Mouse (Mus musculus) embryonic facial prominence, embryonic 14.5 days (tissue): ENCODE measurements around the gene Cacng2. TPM values are rescaled to one million over a fixed set of nuclear protein-coding genes. Genes with fewer than 3 reads are reported as not detected.
"Not testable (repeated sequence)": the region's sequence is repeated elsewhere in the genome, so short reads cannot be mapped to it uniquely, and the experiment has no call there.

Experiments used
- ATAC-seq: fragments of 200-750 bp; cut with Nextera tagmentation; 2 replicates; pipeline ENCODE4 v1.8.0; 2017; ENCODE audit warnings: low read depth, moderate number of reproducible peaks, moderate TSS enrichment
- DNase-seq: peaks from one replicate; pipeline ENCODE4 v3.0.0-alpha.2; 2015; ENCODE audit warnings: low spot score
- H3K27ac ChIP-seq: fragments of 300-500 bp; sonication (generic); replicated peaks from 2 replicates; pipeline ENCODE4 v1.5.1; 2014; ENCODE audit warnings: low read depth, mild to moderate bottlenecking, low read length, moderate library complexity
- H3K27me3 ChIP-seq: fragments of 300-500 bp; sonication (generic); replicated peaks from 2 replicates; pipeline ENCODE4 v1.6.1; 2014; ENCODE audit warnings: low read length; ENCODE audit not compliant: control insufficient read depth, insufficient read depth
- H3K36me3 ChIP-seq: fragments of 300-500 bp; sonication (generic); 2 replicates; pipeline ENCODE4 v1.6.1; 2014; ENCODE audit warnings: low read length, mixed read lengths; ENCODE audit not compliant: control insufficient read depth, insufficient read depth
- H3K4me1 ChIP-seq: fragments of 300-500 bp; sonication (generic); 2 replicates; pipeline ENCODE4 v1.6.1; 2014; ENCODE audit warnings: antibody characterized with exemption, low read length; ENCODE audit not compliant: control insufficient read depth, insufficient read depth
- H3K4me2 ChIP-seq: fragments of 300-500 bp; sonication (generic); 2 replicates; pipeline ENCODE4 v1.6.1; 2014; ENCODE audit warnings: low read depth, mild to moderate bottlenecking, low read length, moderate library complexity, mixed read lengths
- H3K4me3 ChIP-seq: fragments of 300-500 bp; sonication (generic); 2 replicates; pipeline ENCODE4 v1.5.1; 2014; ENCODE audit warnings: low read depth, mild to moderate bottlenecking, low read length
- H3K9ac ChIP-seq: fragments of 300-500 bp; sonication (generic); 2 replicates; pipeline ENCODE4 v1.6.1; 2014; ENCODE audit warnings: low read depth, mild to moderate bottlenecking, low read length, moderate library complexity, mixed read lengths
- H3K9me3 ChIP-seq: fragments of 300-500 bp; sonication (generic); 2 replicates; pipeline ENCODE4 v1.6.1; 2016; ENCODE audit warnings: low read length; ENCODE audit not compliant: control insufficient read depth
- whole genome bisulfite sequencing: fragments of 180-500 bp; shearing (Covaris S2); extraction: QIAGEN DNeasy Blood & Tissue Kit; methylation state at CpG from one replicate; pipeline ENCODE4 v1.1.7; 2014; 5-methylcytosine and 5-hydroxymethylcytosine counted together
- polyA plus RNA-seq: library from polyadenylated mRNA; unstranded; fragments of >200 nt; fragmentation: Nextera tagmentation; extraction: Ambion mirVana; gene quantifications from 2 replicates; pipeline ENCODE4 v1.2.1, GENCODE M21; 2014

The Cacng2 gene
- polyA plus RNA-seq, 1 experiment from 2014 or later: 0.13 TPM

DNA sequence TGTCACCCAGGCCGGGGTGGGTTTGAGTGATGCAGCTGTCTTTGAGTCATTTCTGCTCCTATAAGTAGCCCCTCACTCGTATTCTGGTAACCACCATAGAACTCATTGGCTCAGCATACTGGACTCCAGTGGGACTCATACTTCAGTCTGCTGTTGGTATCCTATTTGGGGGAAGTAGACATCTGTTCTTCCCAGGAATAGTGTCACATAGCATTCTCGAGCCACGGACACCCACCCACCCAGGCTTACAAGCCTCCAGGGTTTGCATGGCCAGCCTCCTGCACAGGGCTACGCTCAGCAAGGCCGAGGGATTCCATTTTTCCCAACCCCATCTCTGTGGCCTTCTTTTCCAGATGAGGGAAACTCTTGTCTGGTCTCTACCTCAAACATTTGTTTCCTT is 93.3 kb downstream of the Cacng2 start:
- no peaks in the 10 kb centered on the region for H3K36me3 ChIP-seq
- DNase-seq (no peak), ATAC-seq (no peak)
- H3K27ac ChIP-seq: no peak overlapping the region
- H3K4me1 ChIP-seq: no peaks in the 10 kb centered on the region
- no peak overlapping the region for H3K9ac ChIP-seq
- H3K27me3 ChIP-seq: no peaks in the 10 kb centered on the region
- H3K9me3 ChIP-seq: no peaks in the 10 kb centered on the region
- 83% methylated on average over 6 of the region's 6 CpGs for WGBS
- no peak overlapping the region for H3K4me2 ChIP-seq
- no peak overlapping the region for H3K4me3 ChIP-seq

GRCm38 (mm10) chr15:78024211-78024610 is 95.6 kb downstream of the Cacng2 start:
- Histone ChIP-seq H3K4me3 (no peak overlapping the region), H3K4me2 (no peak overlapping the region), H3K4me1 (no peaks in the 10 kb centered on the region), H3K9me3 (no peaks in the 10 kb centered on the region), H3K27me3 (no peaks in the 10 kb centered on the region), H3K36me3 (no peaks in the 10 kb centered on the region), H3K27ac (no peak overlapping the region), H3K9ac (no peak overlapping the region)
- no peak for DNase-seq
- no peak for ATAC-seq
- WGBS: 74% methylated on average over 4 of the region's 4 CpGs

DNA sequence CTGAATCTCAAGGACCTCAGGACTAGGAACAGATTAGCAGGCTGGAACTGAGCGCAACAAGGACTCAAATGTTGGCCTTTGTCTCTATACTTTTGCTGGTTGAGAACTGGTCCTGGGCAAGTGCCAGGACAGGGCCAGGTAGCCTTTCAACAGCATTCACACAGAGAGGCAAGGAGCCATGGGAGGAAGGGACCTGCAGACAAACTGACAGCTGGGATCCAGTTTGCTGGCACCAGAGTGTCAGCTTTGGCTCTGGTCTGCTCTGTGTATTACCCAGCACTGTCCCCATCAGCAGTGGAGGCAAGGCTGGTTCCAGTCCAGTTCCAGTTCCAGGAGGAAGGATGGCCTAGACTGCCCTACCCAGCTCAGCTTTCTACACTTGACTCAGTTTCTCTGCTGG is 105.8 kb downstream of the Cacng2 start:
- Histone ChIP-seq H3K9ac (no peak overlapping the region), H3K4me2 (no peak overlapping the region), H3K9me3 (no peaks in the 10 kb centered on the region), H3K4me3 (no peak overlapping the region), H3K27ac (no peak overlapping the region), H3K4me1 (no peaks in the 10 kb centered on the region), H3K36me3 (no peaks in the 10 kb centered on the region), H3K27me3 (no peaks in the 10 kb centered on the region; the same call in 1 of the 2 replicates)
- WGBS: 83% methylated on average over 1 of the region's 1 CpGs
- ATAC-seq: no peak
- DNase-seq: no peak

GRCm38 (mm10) chr15:78008206-78008605 is 111.6 kb downstream of the Cacng2 start:
- H3K27ac ChIP-seq, H3K9me3 ChIP-seq, H3K4me2 ChIP-seq, ATAC-seq, DNase-seq, H3K4me3 ChIP-seq, H3K4me1 ChIP-seq, H3K36me3 ChIP-seq, H3K27me3 ChIP-seq, H3K9ac ChIP-seq: not testable (repeated sequence)
- 86% methylated on average over 8 of the region's 8 CpGs for WGBS

DNA sequence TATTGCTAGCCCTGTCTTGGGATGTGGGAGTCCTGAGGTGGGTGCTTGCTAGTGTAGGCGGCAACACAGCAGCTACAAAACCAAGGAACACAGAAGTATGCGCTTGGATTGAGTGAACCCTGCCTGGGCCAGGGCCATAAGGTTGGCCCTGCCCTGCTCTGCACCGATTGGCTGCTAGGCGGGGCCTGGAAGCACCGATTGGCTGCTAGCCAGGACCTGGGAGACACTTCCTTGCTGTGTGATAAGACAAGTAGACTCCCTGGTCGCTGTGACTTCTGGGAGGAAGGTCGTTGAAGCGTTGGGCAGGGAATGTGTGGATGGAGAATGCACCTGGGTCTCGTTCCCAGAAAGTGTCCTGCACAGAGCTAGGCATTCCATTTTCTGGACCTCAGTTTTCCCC is 115.9 kb downstream of the Cacng2 start:
- Histone ChIP-seq H3K4me1 (no peaks in the 10 kb centered on the region), H3K4me3 (no peak overlapping the region), H3K36me3 (no peaks in the 10 kb centered on the region), H3K9me3 (no peaks in the 10 kb centered on the region), H3K27ac (no peak overlapping the region), H3K9ac (no peak overlapping the region), H3K4me2 (no peak overlapping the region), H3K27me3 (no peaks in the 10 kb centered on the region)
- 46% methylated on average over 9 of the region's 9 CpGs for WGBS
- DNase-seq (peak; percentile 43), ATAC-seq (no peak)

GRCm38 (mm10) chr15:78001400-78001799 is 118.4 kb downstream of the Cacng2 start:
- Histone ChIP-seq H3K4me2 (no peak overlapping the region), H3K27ac (no peak overlapping the region), H3K9me3 (no peaks in the 10 kb centered on the region), H3K4me3 (no peak overlapping the region), H3K9ac (no peak overlapping the region), H3K36me3 (no peaks in the 10 kb centered on the region), H3K4me1 (no peaks in the 10 kb centered on the region), H3K27me3 (no peaks in the 10 kb centered on the region)
- DNase-seq (no peak), ATAC-seq (no peak)
- WGBS: 16% methylated on average over 5 of the region's 5 CpGs

DNA sequence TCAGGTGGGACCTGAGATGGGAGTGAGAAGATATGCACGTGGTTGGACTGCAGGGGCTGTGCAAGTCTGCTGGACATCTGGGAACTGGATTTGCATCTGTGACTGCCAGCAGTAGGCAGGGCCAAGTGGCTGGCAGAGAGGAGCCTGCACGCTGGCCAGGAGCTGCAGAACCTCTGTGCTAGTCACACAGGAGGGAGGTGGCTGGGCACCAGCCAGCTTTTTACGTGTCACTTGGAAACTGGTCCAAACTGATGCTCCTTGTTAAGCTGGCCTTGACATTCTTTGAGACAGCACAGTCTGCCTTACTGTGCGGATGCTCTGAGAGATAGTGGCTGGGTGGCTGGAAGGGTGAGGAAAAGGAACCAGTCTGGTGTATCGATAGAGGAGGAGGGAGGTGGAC is 131.3 kb downstream of the Cacng2 start:
- Histone ChIP-seq H3K4me2 (no peak overlapping the region), H3K9me3 (no peaks in the 10 kb centered on the region), H3K4me3 (no peak overlapping the region), H3K27me3 (no peaks in the 10 kb centered on the region), H3K27ac (no peak overlapping the region), H3K9ac (no peak overlapping the region), H3K36me3 (no peaks in the 10 kb centered on the region), H3K4me1 (no peaks in the 10 kb centered on the region)
- ATAC-seq (no peak), DNase-seq (no peak)
- WGBS: 74% methylated on average over 5 of the region's 5 CpGs

- DNase-seq: no peak
- Histone ChIP-seq H3K9me3 (no peaks in the 10 kb centered on the region), H3K9ac (no peak overlapping the region), H3K4me2 (no peak overlapping the region), H3K27me3 (no peaks in the 10 kb centered on the region), H3K4me3 (no peak overlapping the region), H3K4me1 (no peaks in the 10 kb centered on the region), H3K36me3 (no peaks in the 10 kb centered on the region), H3K27ac (no peak overlapping the region)
- no peak for ATAC-seq
- 35% methylated on average over 3 of the region's 3 CpGs for WGBS
These were observed 136.4 kb downstream of the Cacng2 start for GRCm38 (mm10) chr15:77983391-77983790.

DNA sequence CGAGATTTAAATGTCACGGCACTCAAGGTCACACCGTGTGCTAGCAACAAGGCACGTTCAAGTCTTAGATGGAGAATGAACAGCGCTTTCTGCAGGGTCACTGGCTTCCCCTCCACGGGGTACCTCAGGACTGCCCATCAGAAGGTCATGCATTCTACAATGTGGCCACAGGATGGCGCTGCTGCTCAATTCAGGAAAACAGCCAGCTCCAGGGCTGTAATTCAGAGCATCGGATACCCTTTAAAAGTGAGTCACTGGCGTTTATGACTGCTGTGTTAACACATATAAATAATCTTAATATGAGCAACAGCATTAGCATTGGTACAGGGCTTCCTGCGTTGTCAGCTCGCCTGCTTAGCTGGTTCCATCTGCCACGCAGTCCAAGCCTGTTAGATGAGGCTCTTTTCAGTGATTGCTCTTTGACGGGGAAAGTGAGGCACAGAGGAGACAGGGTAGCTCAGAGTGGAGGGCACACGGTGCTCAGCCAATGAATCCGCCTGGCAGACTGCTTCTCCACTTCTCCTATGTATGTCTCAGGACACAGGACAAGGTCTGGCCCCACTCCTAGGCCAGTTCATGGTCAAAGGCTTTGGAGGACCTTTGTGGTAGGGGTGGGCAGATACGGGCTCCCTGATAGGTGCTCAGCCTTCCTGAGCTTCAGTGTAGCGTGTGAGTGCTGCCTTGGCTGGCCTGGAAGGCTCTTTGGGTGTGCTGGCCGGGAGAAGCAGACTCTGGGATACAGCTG is 137.5 kb downstream of the Cacng2 start:
- Histone ChIP-seq H3K27me3 (no peaks in the 10 kb centered on the region), H3K9ac (no peak overlapping the region), H3K4me1 (no peaks in the 10 kb centered on the region), H3K9me3 (no peaks in the 10 kb centered on the region), H3K4me2 (no peak overlapping the region), H3K36me3 (no peaks in the 10 kb centered on the region), H3K4me3 (no peak overlapping the region), H3K27ac (no peak overlapping the region)
- WGBS: 28% methylated on average over 18 of the region's 18 CpGs
- ATAC-seq: no peak
- no peak for DNase-seq
